Mouse (Mus musculus): ENCODE results near the gene Rpl3l. TPM values are rescaled to one million over a fixed set of nuclear protein-coding genes. Genes with fewer than 3 reads are reported as not detected.

Gene Rpl3l
- polyA plus RNA-seq (2017; shearing (Covaris generic)) = under 1 TPM; 0.16 to 0.18 TPM

DNA sequence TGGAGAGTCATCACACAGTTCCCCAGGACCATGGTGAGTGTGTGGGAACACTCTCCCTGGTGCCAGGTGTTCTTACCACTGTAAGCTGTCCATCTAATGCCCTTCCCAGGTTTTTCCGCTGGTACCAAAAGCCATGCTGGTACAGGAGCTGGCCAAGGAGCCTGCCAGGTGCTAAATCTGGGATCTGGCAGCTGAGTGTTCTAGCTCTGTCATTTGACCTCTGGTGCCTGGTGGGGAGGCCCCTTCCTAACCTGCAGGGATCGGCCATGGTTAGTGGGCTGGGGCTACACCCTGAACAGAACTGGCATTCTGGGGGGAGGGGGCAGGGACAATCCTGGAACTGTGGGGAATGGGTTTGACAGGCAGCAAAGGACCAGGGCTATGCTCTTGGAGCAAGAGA lies at the start of gene Rpl3l:
TSS of gene Rpl3l (plus strand) at position 203 of the 400 bp plus-strand sequence.

DNA sequence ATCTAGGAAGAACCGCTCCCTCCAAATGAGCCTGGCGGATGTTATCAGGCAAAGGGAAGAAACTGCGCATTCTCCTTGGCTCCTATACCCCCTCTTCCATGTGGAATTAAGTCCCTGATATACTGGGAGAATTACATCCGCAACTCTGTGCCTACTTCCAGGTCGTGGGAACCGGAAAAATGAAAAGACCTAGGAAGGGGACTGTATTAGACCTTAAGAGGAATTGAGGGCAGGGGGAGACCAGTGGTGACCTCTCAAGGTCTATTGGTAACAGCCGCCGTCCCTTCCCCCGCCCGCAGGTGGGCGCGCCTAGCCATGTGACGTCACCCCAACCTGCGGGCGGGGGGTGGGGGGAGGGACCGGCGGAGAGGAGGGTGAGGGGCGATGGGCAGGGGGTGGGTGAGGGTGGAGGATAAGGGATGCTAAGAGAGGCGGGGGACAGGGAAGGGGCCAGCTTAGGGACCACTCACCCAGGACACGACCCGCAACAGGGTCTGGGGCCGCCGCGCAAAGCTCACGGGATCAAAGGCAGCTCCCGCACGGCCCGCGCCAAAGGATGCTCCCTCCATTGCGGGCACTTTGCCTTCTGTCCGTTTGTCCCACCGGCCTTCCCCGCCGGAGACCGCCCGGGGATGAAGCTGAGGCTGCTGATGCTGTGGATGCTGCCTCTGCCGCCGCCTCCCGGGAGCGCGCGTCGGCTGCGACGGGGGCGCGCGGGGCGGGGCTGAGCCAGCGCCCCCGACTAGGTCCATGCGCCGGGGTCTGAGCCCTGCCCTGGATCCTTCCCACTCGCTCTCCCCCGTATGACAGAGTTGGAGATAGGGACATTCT lies 38.2 kb upstream of the Rpl3l start, which contains the start of gene Syngr3:
TSS of gene Syngr3 (minus strand) at position 705 of the 831 bp plus-strand sequence.

DNA sequence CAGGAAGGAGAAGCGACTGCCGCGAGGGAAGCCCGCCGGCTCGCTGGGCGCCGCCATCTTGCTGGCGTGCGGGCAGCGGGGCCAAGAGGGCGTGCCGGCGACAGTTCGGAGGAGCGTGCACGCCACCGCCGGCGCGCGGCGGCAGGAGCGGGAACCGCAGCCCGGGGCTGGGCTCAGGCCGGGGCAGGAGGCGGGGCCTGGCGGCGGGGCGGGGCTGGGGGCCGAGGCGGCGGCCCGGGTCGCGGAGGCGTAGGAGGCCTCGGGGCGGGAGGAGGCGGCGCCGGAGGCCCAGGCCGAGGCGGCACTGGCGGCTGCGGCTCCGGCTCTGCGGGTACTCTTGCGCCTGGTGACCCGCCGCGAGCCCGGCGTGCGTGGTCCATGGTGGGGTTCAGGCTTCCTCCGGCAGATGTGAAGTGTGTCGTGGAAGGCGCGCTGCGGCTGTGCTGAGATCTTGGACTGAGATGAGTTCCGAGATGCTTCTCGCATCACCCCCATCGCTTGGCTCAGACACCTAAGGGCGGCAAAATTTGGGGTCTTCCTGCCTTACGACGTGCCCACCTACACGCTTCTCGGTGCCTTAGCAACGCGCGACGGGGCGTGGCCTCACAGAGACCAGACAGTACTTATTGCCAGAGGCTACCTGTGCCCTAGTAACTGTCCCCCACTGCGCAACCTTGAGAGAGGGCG lies 31.5 kb upstream of the Rpl3l start, which contains the start of the genes Gfer and Noxo1:
TSS of gene Gfer (minus strand) at position 146 of the 687 bp plus-strand sequence.
TSS of gene Noxo1 (plus strand) at position 224 of the 687 bp plus-strand sequence.

DNA sequence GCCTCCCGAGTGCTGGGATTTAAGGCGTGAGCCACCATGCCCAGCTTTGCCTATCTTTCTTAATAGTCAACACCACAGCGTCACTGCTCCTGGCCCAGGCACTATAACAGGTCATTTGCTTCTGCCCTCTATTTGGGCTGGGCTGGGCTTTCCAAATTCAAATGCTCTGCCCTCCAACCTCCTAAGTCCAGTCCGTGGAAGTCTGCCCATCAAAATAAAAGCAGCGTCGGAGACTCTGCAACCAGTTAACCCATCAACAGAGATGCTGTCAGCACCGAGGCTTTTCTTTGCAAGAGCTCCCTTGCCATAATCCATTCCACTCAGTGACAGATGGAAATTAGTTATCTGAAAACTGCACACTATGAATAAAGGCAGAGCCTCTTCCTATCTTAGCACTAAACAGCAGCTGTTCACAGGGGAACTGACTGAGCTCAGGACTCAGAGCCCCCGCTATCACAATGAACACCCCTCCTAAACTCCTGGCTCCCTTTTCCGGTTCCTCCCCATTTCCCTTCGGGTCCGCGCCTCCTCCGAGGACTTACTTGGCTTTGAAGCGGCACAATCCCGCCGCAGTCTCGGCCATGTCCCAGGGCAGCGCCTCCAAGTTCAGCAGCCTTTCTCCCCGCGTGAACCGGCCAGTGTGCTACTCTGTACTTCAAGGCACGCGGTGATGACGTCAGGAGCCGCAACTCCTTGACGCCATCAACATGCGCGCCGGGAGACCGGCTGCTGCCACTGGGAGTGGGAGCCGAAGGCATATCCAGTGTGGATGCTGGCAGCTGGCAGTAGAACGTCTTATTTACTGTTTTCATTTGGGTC lies 20.4 kb upstream of the Rpl3l start, which contains the start of gene Tbl3:
TSS of gene Tbl3 (minus strand) at position 679 of the 819 bp plus-strand sequence.

DNA sequence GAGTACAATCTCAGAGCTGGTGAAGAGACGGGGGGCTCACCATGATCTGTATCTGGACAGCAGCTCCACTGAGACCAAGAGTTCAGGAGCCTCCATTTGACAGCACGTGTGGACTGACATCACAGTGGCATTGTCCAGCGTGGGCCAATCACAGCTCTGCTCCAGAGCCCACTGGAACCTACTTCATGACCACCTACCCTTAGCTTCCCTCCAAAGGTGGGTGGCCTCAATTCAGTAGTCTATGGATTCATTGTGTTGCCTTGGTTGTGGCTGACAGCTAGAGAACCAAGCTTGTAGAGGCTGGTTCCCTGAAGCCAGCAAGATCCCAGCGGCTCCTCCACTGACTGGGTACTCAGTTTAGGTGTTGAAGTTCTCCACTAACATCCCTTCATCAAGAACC lies 9.7 kb upstream of the Rpl3l start, which contains the start of the genes Rnf151 and Rps2:
TSS of gene Rnf151 (minus strand) at position 121 of the 400 bp plus-strand sequence.
TSS of gene Rps2 (plus strand) at position 174 of the 400 bp plus-strand sequence.

DNA sequence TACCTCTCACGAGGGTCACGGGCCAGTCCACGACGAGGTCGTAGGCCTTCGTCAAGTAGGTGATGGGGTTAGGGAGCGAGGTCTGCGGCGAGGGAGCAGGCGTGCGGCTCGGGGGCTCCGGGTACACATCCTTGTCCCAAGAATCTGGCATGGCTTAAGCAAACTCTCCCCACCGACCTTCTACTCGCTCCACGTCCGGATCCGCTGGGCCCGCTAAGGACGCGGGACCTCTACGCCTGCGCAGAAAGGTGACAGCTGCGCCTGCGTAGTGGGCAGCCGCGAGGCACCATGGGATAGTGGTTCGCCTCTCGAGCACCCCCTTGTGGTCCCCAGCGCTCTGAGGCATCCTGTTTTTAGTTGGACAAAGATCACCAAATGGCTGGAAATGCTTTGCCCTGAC lies 3.4 kb upstream of the Rpl3l start, which contains the start of gene Ndufb10:
TSS of gene Ndufb10 (minus strand) at position 295 of the 400 bp plus-strand sequence.

DNA sequence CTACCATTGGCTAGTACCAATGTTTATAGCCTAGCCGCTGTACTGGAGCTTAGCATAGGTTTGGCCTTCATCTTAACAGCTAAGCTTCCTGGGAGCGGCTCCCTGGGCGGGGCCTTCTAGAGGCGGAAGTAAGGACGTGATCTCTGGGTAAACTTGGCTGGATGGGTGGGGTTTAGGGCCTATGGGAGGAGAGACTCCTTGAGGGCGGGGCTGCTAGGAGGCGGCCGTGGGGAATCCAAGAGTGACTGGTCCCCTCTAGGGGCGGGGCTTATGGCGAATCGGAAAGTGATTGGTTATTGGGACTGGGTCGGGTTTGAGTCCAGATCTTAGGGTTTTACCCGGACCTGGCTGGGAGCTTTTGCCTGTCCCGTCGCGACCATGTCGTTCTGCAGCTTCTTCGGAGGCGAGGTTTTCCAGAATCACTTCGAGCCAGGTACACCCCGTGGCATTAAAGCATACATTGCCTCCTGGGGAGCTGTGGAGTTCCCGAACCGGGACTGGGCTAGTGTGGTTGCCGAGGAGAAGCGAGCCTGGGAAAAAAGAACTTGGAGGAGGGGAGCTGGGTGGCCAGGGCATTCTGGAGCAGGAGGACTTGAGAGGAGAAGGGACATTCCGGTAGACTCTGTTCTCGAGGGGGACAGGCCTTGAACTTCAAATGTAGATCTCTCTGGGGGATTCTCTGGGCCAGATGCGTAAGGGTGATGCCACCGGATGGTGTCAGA lies 8.9 kb downstream of the Rpl3l start, which contains the start of gene Msrb1:
TSS of gene Msrb1 (plus strand) at position 313 of the 722 bp plus-strand sequence.

DNA sequence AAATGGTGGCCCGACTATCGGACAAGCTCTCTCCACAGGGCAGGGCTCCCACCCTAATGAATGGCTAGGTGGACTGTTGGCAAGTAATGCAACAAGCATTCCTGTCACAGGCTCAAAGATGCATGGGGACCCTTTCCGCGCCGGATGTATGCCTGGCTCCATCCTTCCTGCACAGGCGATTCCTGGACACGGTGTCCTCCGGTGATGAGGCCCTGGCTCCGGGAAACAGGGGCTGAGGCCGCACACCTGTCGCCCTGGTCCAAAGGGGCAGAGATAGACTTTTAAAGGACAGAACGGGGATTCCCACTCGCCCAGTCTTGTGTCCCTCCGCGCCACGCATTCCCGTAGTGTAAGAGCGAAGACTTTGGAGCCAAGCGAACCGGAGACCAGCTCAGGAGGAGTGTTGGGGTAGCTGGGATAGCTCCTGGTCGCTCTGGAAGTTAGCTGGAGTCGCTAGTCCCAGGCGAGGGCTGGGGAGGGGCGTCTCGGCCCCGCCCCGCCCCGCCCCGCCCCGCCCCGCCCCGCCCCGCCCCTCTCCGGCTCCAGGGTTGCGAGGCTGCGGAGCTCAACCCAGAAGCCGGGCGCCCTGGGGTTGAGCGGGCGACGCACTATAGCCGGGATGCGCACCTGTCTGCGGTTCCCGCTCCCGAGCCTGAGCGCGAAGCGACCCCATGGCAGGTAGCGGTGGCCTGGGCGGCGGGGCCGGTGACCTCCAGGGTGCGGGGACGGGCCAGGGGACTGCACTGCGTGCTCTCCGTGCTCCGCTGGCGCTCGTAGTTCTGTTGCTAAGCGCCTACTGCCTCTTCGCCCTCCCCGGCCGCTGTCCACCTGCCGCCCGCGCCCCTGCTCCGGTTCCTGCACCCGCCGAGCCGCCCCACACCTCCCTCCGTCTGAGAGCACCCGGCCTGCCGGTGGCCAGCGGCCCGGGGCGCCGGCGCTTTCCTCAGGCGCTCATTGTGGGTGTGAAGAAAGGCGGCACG lies 25.1 kb downstream of the Rpl3l start, which contains the start of gene Hs3st6:
TSS of gene Hs3st6 (plus strand) at position 574 of the 980 bp plus-strand sequence.

Other genes with a start within 250 kb of the Rpl3l start
- gene Mlst8, start 248.7 kb upstream of the Rpl3l start, polyA plus RNA-seq (2017; shearing (Covaris generic)) = 10 to 100 TPM; 21.0 to 27.6 TPM
- under 1 TPM; 0.12 to 0.76 TPM for gene Caskin1, start 239.2 kb upstream of the Rpl3l start, polyA plus RNA-seq (2017; shearing (Covaris generic))
- gene Traf7, start 199.9 kb upstream of the Rpl3l start, polyA plus RNA-seq (2017; shearing (Covaris generic)) = 10 to 100 TPM; 64.2 to 74.9 TPM
- gene Rab26, start 193.6 kb upstream of the Rpl3l start, polyA plus RNA-seq (2017; shearing (Covaris generic)) = 10 to 100 TPM in 1 of 2 experiments, 1 to 10 TPM in 1; 6.7 to 13.8 TPM
- 10 to 100 TPM; 25.4 to 40.3 TPM for gene Pkd1, start 178.0 kb upstream of the Rpl3l start, polyA plus RNA-seq (2017; shearing (Covaris generic))
- 10 to 100 TPM; 29.8 to 34.8 TPM for gene Tsc2, start 95.2 kb upstream of the Rpl3l start, polyA plus RNA-seq (2017; shearing (Covaris generic))
- gene Nthl1, start 95.1 kb upstream of the Rpl3l start, polyA plus RNA-seq (2017; shearing (Covaris generic)) = 1 to 10 TPM; 3.1 to 6.3 TPM
- under 1 TPM in 1 of 2 experiments, not detected in 1; 0.45 TPM for gene Slc9a3r2, start 77.5 kb upstream of the Rpl3l start, polyA plus RNA-seq (2017; shearing (Covaris generic))
- gene Npw, start 69.4 kb upstream of the Rpl3l start, polyA plus RNA-seq (2017; shearing (Covaris generic)) = under 1 TPM in 1 of 2 experiments, not detected in 1; 0.35 TPM
- gene Zfp598, start 58.1 kb upstream of the Rpl3l start, polyA plus RNA-seq (2017; shearing (Covaris generic)) = 10 to 100 TPM; 14.7 to 16.2 TPM
- gene Syngr3, start 37.9 kb upstream of the Rpl3l start, polyA plus RNA-seq (2017; shearing (Covaris generic)) = 1 to 10 TPM in 1 of 2 experiments, under 1 TPM in 1; 0.92 to 1.0 TPM
- gene Gfer, start 31.7 kb upstream of the Rpl3l start, polyA plus RNA-seq (2017; shearing (Covaris generic)) = 10 to 100 TPM; 34.1 to 41.6 TPM
- gene Noxo1, start 31.6 kb upstream of the Rpl3l start, polyA plus RNA-seq (2017; shearing (Covaris generic)) = 1 to 10 TPM; 1.3 to 1.4 TPM
- gene Tbl3, start 20.2 kb upstream of the Rpl3l start, polyA plus RNA-seq (2017; shearing (Covaris generic)) = 10 to 100 TPM; 50.5 to 56.8 TPM
- under 1 TPM; 0.18 to 0.50 TPM for gene Rnf151, start 9.8 kb upstream of the Rpl3l start, polyA plus RNA-seq (2017; shearing (Covaris generic))
- gene Rps2, start 9.7 kb upstream of the Rpl3l start, polyA plus RNA-seq (2017; shearing (Covaris generic)) = 1,000 to 10,000 TPM in 1 of 2 experiments, 100 to 1,000 TPM in 1; 636 to 1,022 TPM
- gene Ndufb10, start 3.3 kb upstream of the Rpl3l start, polyA plus RNA-seq (2017; shearing (Covaris generic)) = 100 to 1,000 TPM; 191 to 287 TPM
- gene Msrb1, start 8.8 kb downstream of the Rpl3l start, polyA plus RNA-seq (2017; shearing (Covaris generic)) = 10 to 100 TPM; 20.5 to 22.6 TPM
- not detected for gene Hs3st6, start 25.2 kb downstream of the Rpl3l start, polyA plus RNA-seq (2017; shearing (Covaris generic))
- gene Meiob, start 76.5 kb downstream of the Rpl3l start, polyA plus RNA-seq (2017; shearing (Covaris generic)) = not detected
- 10 to 100 TPM; 31.4 to 43.7 TPM for gene Hagh, start 112.3 kb downstream of the Rpl3l start, polyA plus RNA-seq (2017; shearing (Covaris generic))
- gene Fahd1, start 122.5 kb downstream of the Rpl3l start, polyA plus RNA-seq (2017; shearing (Covaris generic)) = 1 to 10 TPM; 2.1 to 2.5 TPM
- gene Igfals, start 138.2 kb downstream of the Rpl3l start, polyA plus RNA-seq (2017; shearing (Covaris generic)) = not detected
- 100 to 1,000 TPM; 110 to 137 TPM for gene Nubp2, start 158.5 kb downstream of the Rpl3l start, polyA plus RNA-seq (2017; shearing (Covaris generic))
- 10 to 100 TPM; 55.8 to 76.0 TPM for gene Spsb3, start 158.8 kb downstream of the Rpl3l start, polyA plus RNA-seq (2017; shearing (Covaris generic))
- 10 to 100 TPM; 35.1 to 39.1 TPM for gene Eme2, start 167.3 kb downstream of the Rpl3l start, polyA plus RNA-seq (2017; shearing (Covaris generic))
- 100 to 1,000 TPM in 1 of 2 experiments, 10 to 100 TPM in 1; 86.5 to 135 TPM for gene Mrps34, start 167.3 kb downstream of the Rpl3l start, polyA plus RNA-seq (2017; shearing (Covaris generic))
- gene Nme3, start 168.7 kb downstream of the Rpl3l start, polyA plus RNA-seq (2017; shearing (Covaris generic)) = 10 to 100 TPM; 51.3 to 58.1 TPM
- gene Mapk8ip3, start 209.2 kb downstream of the Rpl3l start, polyA plus RNA-seq (2017; shearing (Covaris generic)) = 10 to 100 TPM; 30.5 to 33.8 TPM
- gene Jpt2, start 232.9 kb downstream of the Rpl3l start, polyA plus RNA-seq (2017; shearing (Covaris generic)) = 10 to 100 TPM; 29.2 to 35.8 TPM

Measured in activated CD4-positive, CD25-positive, alpha-beta regulatory T cell (primary cell).